Mouse (Mus musculus) bone marrow macrophage, adult 2 months (primary cell): ENCODE results near the gene Gprin2. TPM values are rescaled to one million over a fixed set of nuclear protein-coding genes. Genes with fewer than 3 reads are reported as not detected.

ENCODE experiments used
- H3K27ac ChIP-seq: 2 replicates; pipeline ENCODE4 v1.5.1; 2012; ENCODE audit warnings: low read depth, low read length; ENCODE audit not compliant: insufficient read depth
- H3K4me1 ChIP-seq: 2 replicates; pipeline ENCODE4 v1.6.1; 2012; ENCODE audit warnings: low read length; ENCODE audit not compliant: control insufficient read depth, insufficient read depth
- H3K4me3 ChIP-seq: 2 replicates; pipeline ENCODE4 v1.5.1; 2012; ENCODE audit warnings: mild to moderate bottlenecking, low read length, moderate library complexity; ENCODE audit not compliant: insufficient read depth
- CTCF ChIP-seq: IDR thresholded peaks from 2 replicates; pipeline ENCODE4 v1.5.1; 2012; ENCODE audit warnings: low read depth, mild to moderate bottlenecking, low read length, moderate library complexity
- POLR2A ChIP-seq: IDR thresholded peaks from 2 replicates; pipeline ENCODE4 v1.6.1; 2012; ENCODE audit warnings: mild to moderate bottlenecking, low read depth, low read length, borderline replicate concordance
- polyA plus RNA-seq: library from polyadenylated mRNA; stranded (reverse); fragments of >200 nt; gene quantifications from 2 replicates; pipeline ENCODE4 v1.2.4, GENCODE M21; 2012; ENCODE audit not compliant: missing spikeins, insufficient read depth, insufficient read length

The Gprin2 gene
- polyA plus RNA-seq, 1 experiment, result not detected

DNA sequence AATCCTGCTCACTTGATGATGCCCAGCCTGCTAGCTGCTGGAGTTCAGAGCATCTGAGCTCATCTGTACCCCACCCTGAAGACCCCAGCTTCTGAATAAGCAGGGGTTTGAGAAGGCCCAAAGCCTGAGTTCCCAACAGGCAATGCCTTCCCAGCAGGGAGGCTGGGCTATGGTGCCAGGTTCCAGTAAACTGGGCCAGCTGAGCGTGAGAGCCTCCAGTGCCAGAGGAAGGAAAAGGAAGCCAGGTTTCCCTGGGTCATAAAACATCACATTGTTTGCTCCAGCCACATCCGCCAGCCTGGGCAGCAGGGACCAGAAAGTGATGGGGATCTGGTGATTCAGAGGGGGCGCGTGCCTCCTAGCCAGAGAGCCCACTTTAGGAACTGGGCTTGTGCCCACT is 25.1 kb upstream of the Gprin2 start:
- H3K4me3 ChIP-seq, result no peak overlapping the region
- no peak overlapping the region for H3K27ac ChIP-seq
- TF ChIP-seq CTCF (no peak), POLR2A (no peak)
- H3K4me1 ChIP-seq, result no peaks in the 10 kb centered on the region

DNA sequence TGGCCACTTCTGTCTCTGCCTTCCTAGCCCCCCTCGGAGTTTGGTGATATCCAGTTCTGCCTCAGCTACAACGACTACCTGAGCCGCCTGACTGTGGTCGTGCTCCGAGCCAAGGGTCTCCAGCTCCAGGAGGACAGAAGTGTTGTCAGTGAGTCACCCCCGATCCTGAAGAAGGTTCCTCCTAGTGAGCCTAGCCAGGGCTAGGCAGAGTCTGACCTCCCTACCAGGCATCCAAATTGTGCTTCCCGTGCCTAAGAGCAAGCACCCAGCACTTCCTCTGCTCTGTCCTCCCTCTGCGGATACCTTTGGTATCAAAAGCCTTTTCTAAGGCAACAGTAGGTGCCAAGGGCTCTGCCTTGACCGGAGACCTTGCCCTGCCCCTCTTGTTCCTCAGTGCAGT is 24.5 kb upstream of the Gprin2 start:
- H3K4me3 ChIP-seq, result no peak overlapping the region
- H3K4me1 ChIP-seq, result no peaks in the 10 kb centered on the region
- TF ChIP-seq CTCF (no peak), POLR2A (no peak)
- no peak overlapping the region for H3K27ac ChIP-seq

DNA sequence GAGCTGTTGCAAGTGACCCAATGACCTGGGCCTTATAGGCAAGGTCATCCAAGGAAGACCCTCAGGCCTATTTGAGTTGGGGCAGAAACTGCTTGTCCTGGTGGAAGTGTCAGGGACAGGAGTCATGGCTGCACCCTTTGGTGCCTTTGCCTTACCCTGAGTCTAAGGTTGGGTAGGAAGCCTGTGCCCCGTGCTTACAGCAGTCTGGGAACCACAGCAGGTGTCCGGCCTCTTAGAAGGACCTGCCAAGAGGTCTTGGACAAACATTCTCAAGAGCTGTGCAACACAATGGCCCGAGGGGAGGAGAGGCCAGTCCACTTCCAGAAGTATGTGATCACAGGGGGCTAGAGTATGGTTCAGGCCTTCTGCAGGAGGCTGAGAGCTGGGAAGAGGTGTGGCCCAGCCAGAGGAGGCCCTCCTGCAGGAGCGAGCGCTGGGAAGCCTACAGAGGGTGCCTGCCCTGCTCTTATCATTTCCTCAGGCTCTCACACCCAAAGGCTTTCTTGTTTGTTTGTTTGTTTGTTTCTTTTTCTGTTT is 22.0 kb upstream of the Gprin2 start:
- no peak for TF ChIP-seq CTCF
- no peak for TF ChIP-seq POLR2A
- no peaks in the 10 kb centered on the region for H3K4me1 ChIP-seq
- H3K4me3 ChIP-seq, result no peak overlapping the region
- no peak overlapping the region for H3K27ac ChIP-seq

DNA sequence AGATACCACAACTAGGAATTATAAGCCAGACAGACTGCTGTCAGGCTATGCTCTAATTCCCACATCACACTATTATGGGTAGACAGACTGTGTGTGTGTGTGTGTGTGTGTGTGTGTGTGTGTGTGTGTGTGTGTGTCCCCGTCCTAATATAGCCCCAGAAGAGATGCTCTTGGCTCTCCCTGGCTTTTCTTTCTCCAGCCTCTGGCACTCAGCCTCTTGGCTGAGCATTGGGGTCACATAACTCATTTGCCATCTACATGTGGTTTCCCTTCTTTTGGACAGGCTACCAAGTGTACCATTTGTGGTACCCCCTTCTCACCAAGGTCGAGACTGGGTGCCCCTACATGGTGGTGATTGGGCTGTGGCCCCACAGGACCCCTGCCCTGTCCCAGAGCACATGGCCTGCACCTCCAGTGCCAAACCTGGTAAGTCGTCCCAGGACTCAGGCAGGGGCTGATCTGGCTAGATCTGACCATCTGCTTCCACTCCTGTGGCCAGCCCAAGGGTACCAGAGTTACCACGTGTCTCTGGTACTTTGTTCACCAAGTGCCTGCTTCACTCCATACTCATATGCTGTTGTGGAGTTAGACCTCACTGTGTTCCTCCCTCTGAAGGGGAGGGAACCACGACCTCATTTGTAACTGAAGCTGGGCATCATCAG is 20.1 kb upstream of the Gprin2 start:
- Histone ChIP-seq H3K4me3 (no peak overlapping the region), H3K27ac (no peak overlapping the region), H3K4me1 (no peaks in the 10 kb centered on the region)
- no peak for TF ChIP-seq POLR2A
- TF ChIP-seq CTCF, result no peak

DNA sequence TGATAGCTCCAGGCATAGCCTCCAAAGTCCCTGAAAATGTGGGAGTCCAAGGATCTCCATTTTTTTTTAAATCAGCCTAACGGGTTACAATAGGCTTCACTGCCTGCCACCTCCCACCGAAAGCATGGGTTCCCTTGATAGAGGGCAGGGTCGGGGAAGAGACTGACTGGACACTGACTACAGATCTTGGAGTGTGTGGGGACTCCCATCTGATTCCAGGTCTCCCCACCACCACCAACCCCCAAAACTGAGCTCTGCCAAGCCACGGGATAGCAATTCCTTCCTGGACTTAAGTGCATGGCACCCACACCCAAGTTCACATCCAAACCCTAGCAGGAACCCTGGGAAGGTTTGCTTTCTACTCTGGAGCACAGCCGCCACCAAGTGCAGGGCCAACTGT is 19.0 kb upstream of the Gprin2 start:
- H3K4me3 ChIP-seq, result no peak overlapping the region
- H3K4me1 ChIP-seq, result no peaks in the 10 kb centered on the region
- no peak for TF ChIP-seq CTCF
- no peak for TF ChIP-seq POLR2A
- no peak overlapping the region for H3K27ac ChIP-seq

DNA sequence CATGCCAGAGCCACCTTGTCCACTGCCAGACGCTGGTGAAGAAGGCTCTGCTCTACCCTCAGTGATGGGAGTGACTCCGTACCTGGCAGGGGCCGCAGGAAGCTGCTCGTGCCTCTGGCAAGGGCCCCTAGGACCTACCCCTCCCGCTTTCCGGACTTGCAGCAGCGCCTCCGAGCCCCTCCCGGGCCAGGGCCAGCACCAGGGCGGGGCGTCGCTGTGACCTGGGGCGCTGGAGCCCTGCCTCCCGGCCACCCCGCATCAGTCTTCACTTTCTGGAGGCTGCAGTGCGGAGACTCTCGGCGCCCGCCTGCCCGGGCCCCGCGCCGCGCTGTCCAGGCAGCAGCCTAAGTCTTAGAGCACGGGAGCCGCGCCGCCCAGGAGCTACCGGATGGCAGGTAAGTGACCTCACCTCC is 18.3 kb upstream of the Gprin2 start:
- no peak overlapping the region for H3K4me3 ChIP-seq
- no peaks in the 10 kb centered on the region for H3K4me1 ChIP-seq
- TF ChIP-seq CTCF (no peak), POLR2A (no peak)
- H3K27ac ChIP-seq, result no peak overlapping the region

DNA sequence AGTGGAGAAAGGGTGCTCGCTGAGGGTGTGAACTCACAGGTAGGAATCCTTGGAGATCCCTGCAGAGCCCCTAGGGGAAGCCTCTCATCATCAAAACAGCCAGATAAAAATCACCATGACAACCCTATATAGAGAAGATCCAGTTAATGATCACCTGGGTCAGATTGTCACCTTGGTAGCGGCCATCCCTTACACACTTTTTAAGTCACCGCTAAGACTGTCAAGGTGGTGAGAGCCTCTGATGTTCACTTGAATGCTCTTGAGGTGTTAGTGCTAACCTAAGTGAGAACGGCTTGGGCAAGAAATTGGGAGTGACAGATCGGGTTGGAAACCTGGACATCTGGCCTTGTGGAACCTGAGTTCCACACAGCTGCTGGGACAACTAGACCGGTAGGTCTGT is 17.8 kb upstream of the Gprin2 start, which contains the start of gene Syt15:
Gene Syt15 (plus strand): TSS at position 301 of the 400 bp plus-strand sequence.
- TF ChIP-seq CTCF (no peak), POLR2A (no peak)
- H3K4me3 ChIP-seq, result no peak within 1 kb of the TSS

DNA sequence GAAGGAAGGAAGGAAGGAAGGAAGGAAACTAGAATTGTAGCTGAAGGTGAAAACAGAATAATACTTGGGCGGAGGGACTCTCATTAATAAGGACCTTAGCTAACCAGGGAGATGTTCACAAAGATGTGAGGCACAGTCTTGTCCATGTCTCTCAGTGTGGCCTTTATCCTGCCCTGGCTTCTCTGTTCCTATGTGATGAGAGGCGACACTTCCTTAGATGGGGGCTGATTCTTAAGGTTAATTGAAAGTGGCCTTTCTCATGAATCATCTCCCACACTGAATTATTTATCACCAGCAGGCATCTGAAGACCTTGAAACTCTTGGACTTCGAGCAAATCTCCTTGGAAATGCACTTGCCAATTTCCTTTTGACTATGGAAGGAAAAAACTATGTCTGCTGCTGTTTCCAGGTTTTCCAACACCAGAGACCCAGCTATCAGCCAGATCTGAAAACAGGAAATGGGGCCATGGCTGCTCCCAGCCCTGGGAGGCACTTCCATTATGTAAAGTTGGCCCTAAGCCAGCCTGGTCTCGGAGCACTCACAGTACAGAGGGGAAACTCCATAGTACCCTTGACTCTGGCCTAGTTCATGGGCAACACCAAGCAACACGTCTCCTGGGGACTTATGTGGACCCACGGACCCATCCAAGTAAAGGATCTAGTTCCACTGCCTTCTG is 14.1 kb upstream of the Gprin2 start:
- TF ChIP-seq POLR2A, result no peak
- TF ChIP-seq CTCF, result no peak
- H3K27ac ChIP-seq, result no peak overlapping the region
- no peaks in the 10 kb centered on the region for H3K4me1 ChIP-seq
- no peak overlapping the region for H3K4me3 ChIP-seq

More for the DNA sequence above, 17.8 kb upstream of the Gprin2 start, which contains the start of gene Syt15:
- H3K27ac ChIP-seq, result no peak within 1 kb of the TSS
- no peaks in the 10 kb centered on the region for H3K4me1 ChIP-seq

DNA sequence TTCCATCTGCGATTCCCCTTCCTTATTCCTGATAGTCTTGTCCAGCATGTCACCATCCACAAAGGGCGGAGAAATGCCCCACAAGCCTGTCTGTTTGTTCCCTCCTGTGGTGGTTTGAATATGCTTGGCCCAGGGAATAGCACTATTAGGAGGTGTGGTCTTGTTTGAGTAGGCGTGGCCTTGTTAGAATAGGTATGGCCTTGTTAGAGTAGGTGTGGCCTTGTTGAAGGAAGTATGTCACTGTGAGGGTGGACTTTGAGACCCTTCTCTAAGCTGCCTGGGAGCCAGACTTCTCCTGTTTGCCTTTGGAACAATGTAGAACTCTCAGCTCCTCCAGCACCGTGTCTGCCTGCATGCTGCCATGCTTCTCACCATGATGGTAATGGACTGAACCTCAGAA is 8.5 kb upstream of the Gprin2 start:
- Histone ChIP-seq H3K27ac (no peak overlapping the region), H3K4me1 (no peaks in the 10 kb centered on the region), H3K4me3 (no peak overlapping the region)
- TF ChIP-seq POLR2A (no peak), CTCF (no peak)

DNA sequence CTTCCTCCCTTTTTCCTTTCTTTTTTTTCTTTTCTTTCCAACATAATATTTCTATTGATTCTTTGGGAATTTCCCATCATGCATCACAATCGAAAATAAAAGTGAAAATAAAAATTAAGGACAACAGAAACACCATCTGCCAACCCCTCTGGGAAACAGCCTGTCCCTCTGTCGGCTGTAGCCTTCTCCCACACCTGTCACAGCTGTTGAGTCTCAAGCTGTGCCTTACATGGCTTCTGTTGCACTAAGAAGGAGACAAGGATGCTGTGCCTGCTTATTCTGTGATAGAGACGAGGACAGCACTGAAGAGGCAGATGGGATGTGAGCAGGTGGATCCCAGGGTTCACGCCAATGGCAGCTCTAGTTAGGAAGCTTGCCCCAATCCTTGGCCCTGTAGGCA is 7.6 kb upstream of the Gprin2 start:
- no peak for TF ChIP-seq POLR2A
- no peak for TF ChIP-seq CTCF
- H3K27ac ChIP-seq, result no peak overlapping the region
- H3K4me3 ChIP-seq, result no peak overlapping the region
- H3K4me1 ChIP-seq, result no peaks in the 10 kb centered on the region
